14 mouse cellular contexts compared by ENCODE assay signal in genomic region chr17:43716601-43717000, GRCm38 (mm10).
"Had no signal": no experiment of that assay in that cellular context is flagged by ENCODE, and none has a peak within 500 bp of the region (broad histone marks: within the 10 kb centered on the region; RNA-seq: fewer than 3 reads in every experiment).

No protein-coding gene starts in this region.

- H3K27ac ChIP-seq: layer of hippocampus, adult 2 months; limb, embryonic 13.5 days; liver, embryonic 12.5 days; macrophage; midbrain, embryonic 12.5 days; stomach, embryonic 15.5 days had no signal

- H3K4me3 ChIP-seq: layer of hippocampus, adult 2 months; limb, embryonic 13.5 days; liver, embryonic 12.5 days; midbrain, embryonic 12.5 days; stomach, embryonic 15.5 days had no signal

- H3K9me3 ChIP-seq: liver, embryonic 12.5 days; midbrain, embryonic 12.5 days; stomach, embryonic 15.5 days had no signal

- H3K4me2 ChIP-seq: limb, embryonic 13.5 days; liver, embryonic 12.5 days; lung, embryonic 14.5 days; midbrain, embryonic 12.5 days; stomach, embryonic 15.5 days had no signal

- H3K27me3 ChIP-seq: limb, embryonic 13.5 days; liver, embryonic 12.5 days; midbrain, embryonic 12.5 days; stomach, embryonic 15.5 days had no signal

- DNase-seq: kidney, postnatal 10 days; kidney, postnatal 4 days; lung, postnatal 14 days; retina, postnatal 1 day; right cerebral cortex, postnatal 4 days; thymus, adult 2 months; thymus, postnatal 25 days had no signal

- H3K4me1 ChIP-seq: liver, embryonic 12.5 days; midbrain, embryonic 12.5 days; stomach, embryonic 15.5 days had no signal

- H3K9ac ChIP-seq: limb, embryonic 13.5 days; liver, embryonic 12.5 days; lung, embryonic 14.5 days; midbrain, embryonic 12.5 days; stomach, embryonic 15.5 days had no signal

- ATAC-seq: liver, embryonic 12.5 days had no signal

- H3K36me3 ChIP-seq: limb, embryonic 13.5 days; liver, embryonic 12.5 days; midbrain, embryonic 12.5 days; stomach, embryonic 15.5 days had no signal
